Mouse (Mus musculus): ENCODE data around the gene Hspb8.

GRCm38 (mm10) chr5:116407321-116407720 lies 15.3 kb downstream of the Hspb8 start:
- no peak for TF ChIP-seq CTCF (IDR thresholded peaks at IDR 0.05; ENCODE audit: control insufficient read depth, insufficient read depth, insufficient replicate concordance, low read depth, low read length)
- no peak for TF ChIP-seq POLR2A (IDR thresholded peaks at IDR 0.05; ENCODE audit: control insufficient read depth, low read depth, low read length)
